Mouse (Mus musculus) CH12.LX (cell line): ENCODE measurements around the gene Kdm2b.

ENCODE experiments used
- BHLHE40 ChIP-seq: IDR thresholded peaks from 2 replicates; pipeline ENCODE4 v1.6.1; 2011; ENCODE audit warnings: mild to moderate bottlenecking, low read depth, low read length, improper control_type of control experiment
- CTCF ChIP-seq, 2 experiments: IDR thresholded peaks in 1 of 2; conservative IDR thresholded peaks in 1 of 2; 2 replicates each; pipeline ENCODE4 v1.5.1; 2011 to 2012; ENCODE audit warnings: low read depth in 2 of 2, low read length in 2 of 2, improper control_type of control experiment in 1 of 2, inconsistent platforms in 1 of 2, mild to moderate bottlenecking in 1 of 2, moderate library complexity in 1 of 2
- EP300 ChIP-seq: IDR thresholded peaks from 2 replicates; pipeline ENCODE4 v1.6.1; 2011; ENCODE audit warnings: low read length, improper control_type of control experiment
- MAFK ChIP-seq: IDR thresholded peaks from 2 replicates; pipeline ENCODE4 v1.6.1; 2011; ENCODE audit warnings: low read length, improper control_type of control experiment; ENCODE audit not compliant: insufficient replicate concordance
- POLR2A ChIP-seq: IDR thresholded peaks from 2 replicates; pipeline ENCODE4 v1.6.1; 2011; ENCODE audit warnings: low read depth, mild to moderate bottlenecking, improper control_type of control experiment, low read length
- USF1 ChIP-seq: IDR thresholded peaks from 2 replicates; pipeline ENCODE4 v1.6.1; 2014; ENCODE audit warnings: low read depth, mild to moderate bottlenecking, inconsistent platforms, low read length, improper control_type of control experiment
- ZC3H11A ChIP-seq: IDR thresholded peaks from 2 replicates; pipeline ENCODE4 v1.6.1; 2012; ENCODE audit warnings: low read depth, mild to moderate bottlenecking, inconsistent platforms, low read length, improper control_type of control experiment

- TF ChIP-seq USF1: no peak
- no peak for TF ChIP-seq MAFK
- TF ChIP-seq EP300: 0 out of 2 replicates have a peak, but pooled peaks have one; percentile 14
- TF ChIP-seq BHLHE40: peak; percentile 0
- peak; percentile 57 to 92; a peak in 3 of 4 replicates for TF ChIP-seq CTCF (conservative IDR thresholded peaks at IDR 0.05 in 1 of 2, IDR thresholded peaks at IDR 0.05 in 1 of 2; ENCODE audit: low read depth in 2 of 2, low read length in 2 of 2)
- TF ChIP-seq POLR2A: no peak
- peak; percentile 37 for TF ChIP-seq ZC3H11A
Observed at GRCm38 (mm10) chr5:123013599-123014315, 24.1 kb upstream of the Kdm2b start.
